Mouse (Mus musculus) C2C12 (cell line): ENCODE data around the gene B4galt3. TPM values are rescaled to one million over a fixed set of nuclear protein-coding genes. Genes with fewer than 3 reads are reported as not detected.
"Not testable (repeated sequence)": the region's sequence is repeated elsewhere in the genome, so short reads cannot be mapped to it uniquely, and the experiment has no call there.

ENCODE experiments used
- H3K27me3 ChIP-seq: one replicate; pipeline ENCODE4 v1.6.1; 2011; ENCODE audit not compliant: control insufficient read depth, insufficient read depth, insufficient read length
- H3K36me3 ChIP-seq: one replicate; pipeline ENCODE4 v1.6.1; 2011; ENCODE audit not compliant: control insufficient read depth, insufficient read depth
- H3K4me3 ChIP-seq: one replicate; pipeline ENCODE4 v1.5.1; 2011; ENCODE audit warnings: mild to moderate bottlenecking, control low read depth; ENCODE audit not compliant: poor library complexity, insufficient read depth, severe bottlenecking
- H3K79me2 ChIP-seq: one replicate; pipeline ENCODE4 v1.6.1; 2011; ENCODE audit not compliant: control insufficient read depth, insufficient read depth
- H3K79me3 ChIP-seq: one replicate; pipeline ENCODE4 v1.6.1; 2011; ENCODE audit warnings: low read depth, control low read depth
- H3ac ChIP-seq: one replicate; pipeline ENCODE3; 2011; ENCODE audit warnings: low read depth; ENCODE audit not compliant: control insufficient read depth, insufficient read length
- CEBPB ChIP-seq: IDR thresholded peaks from one replicate; pipeline ENCODE4 v1.6.1; 2011; ENCODE audit warnings: low read depth, mild to moderate bottlenecking, control low read depth, moderate library complexity
- CTCF ChIP-seq: IDR thresholded peaks from one replicate; pipeline ENCODE4 v1.5.1; 2011; ENCODE audit not compliant: control insufficient read depth, insufficient read depth, insufficient read length
- FOSL1 ChIP-seq: IDR thresholded peaks from one replicate; pipeline ENCODE4 v1.8.0; 2011; ENCODE audit warnings: mild to moderate bottlenecking, low read length; ENCODE audit not compliant: poor library complexity, insufficient read depth, severe bottlenecking
- MAX ChIP-seq: IDR thresholded peaks from one replicate; pipeline ENCODE4 v1.6.1; 2011; ENCODE audit warnings: mild to moderate bottlenecking, control low read depth
- MYOD1 ChIP-seq: IDR thresholded peaks from one replicate; pipeline ENCODE4 v1.6.1; 2011; ENCODE audit warnings: low read depth; ENCODE audit not compliant: control insufficient read depth, insufficient read length
- MYOG ChIP-seq: IDR thresholded peaks from one replicate; pipeline ENCODE4 v1.6.1; 2011; ENCODE audit not compliant: control insufficient read depth, insufficient read length; ENCODE audit errors: extremely low read depth
- USF1 ChIP-seq: IDR thresholded peaks from one replicate; pipeline ENCODE4 v1.6.1; 2011; ENCODE audit warnings: low read depth, mild to moderate bottlenecking, control low read depth, moderate library complexity
- polyA plus RNA-seq: library from polyadenylated mRNA; unstranded; fragments of >200 nt; fragmentation: generic; extraction: Trizol; gene quantifications from one replicate; pipeline ENCODE4 v1.2.1, GENCODE M21; 2012; ENCODE audit warnings: missing spikeins

B4galt3 gene
- polyA plus RNA-seq, 1 experiment, result 17.4 TPM

DNA sequence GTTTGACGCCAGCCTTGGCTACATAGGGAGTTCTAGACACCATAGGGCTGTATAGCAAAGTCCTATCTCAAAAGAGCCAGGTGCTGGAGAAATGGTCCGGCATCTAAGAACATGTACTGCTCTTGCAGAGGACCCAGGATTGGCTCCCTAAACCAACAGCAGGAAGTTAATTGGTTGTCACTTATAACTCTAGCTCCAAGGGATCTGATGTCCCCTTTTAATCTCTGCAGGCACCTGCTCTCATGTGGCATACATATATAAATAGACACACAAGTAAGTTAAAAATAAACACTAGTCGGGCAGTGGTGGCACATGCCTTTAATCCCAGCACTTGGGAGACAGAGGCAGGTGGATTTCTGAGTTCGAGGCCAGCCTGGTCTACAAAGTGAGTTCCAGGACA is 34.3 kb upstream of the B4galt3 start:
- H3K27me3 ChIP-seq, result no peaks in the 10 kb centered on the region
- H3K79me2 ChIP-seq, result no peaks in the 10 kb centered on the region
- H3K36me3 ChIP-seq, result peaks cover 49% of the 10 kb centered on the region
- no peaks in the 10 kb centered on the region for H3K79me3 ChIP-seq
- no peak overlapping the region for H3K4me3 ChIP-seq
- TF ChIP-seq CEBPB, result no peak
- TF ChIP-seq MAX, result no peak
- no peak overlapping the region for H3ac ChIP-seq

DNA sequence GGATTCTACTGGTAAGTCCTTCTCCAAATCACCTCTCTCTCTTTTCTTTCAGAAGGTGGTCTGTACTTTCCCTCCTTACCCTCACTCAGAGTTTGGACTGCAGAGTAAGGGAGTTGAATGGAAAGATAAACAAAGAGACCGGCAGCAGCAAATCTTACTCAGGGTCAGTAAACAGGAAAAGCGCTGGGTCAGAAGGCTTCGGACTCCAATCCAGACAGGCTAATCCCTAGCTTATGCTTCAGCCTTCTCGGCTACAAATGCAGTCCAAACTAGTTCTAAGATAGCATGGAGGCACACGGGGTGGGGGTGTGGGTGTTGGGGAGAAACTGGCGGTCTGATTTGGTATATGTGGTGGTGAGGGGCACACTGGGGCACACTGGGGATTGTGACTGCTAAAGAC is 32.7 kb upstream of the B4galt3 start:
- TF ChIP-seq FOSL1 (no peak), CEBPB (no peak), MAX (no peak), MYOG (no peak), MYOD1 (no peak), CTCF (no peak), USF1 (no peak)
- H3K36me3 ChIP-seq, result peaks cover 49% of the 10 kb centered on the region

GRCm38 (mm10) chr1:171238463-171238862 is 31.7 kb upstream of the B4galt3 start:
- Histone ChIP-seq H3K36me3 (peaks cover 53% of the 10 kb centered on the region), H3K27me3 (no peaks in the 10 kb centered on the region), H3K79me2 (peaks cover 6% of the 10 kb centered on the region), H3K79me3 (peaks cover under 1% of the 10 kb centered on the region), H3ac (no peak overlapping the region), H3K4me3 (no peak overlapping the region)
- peak; percentile 74 for TF ChIP-seq CTCF
- TF ChIP-seq MYOG, result no peak

More for the DNA sequence above, 32.7 kb upstream of the B4galt3 start:
- Histone ChIP-seq H3ac (no peak overlapping the region), H3K4me3 (no peak overlapping the region), H3K27me3 (no peaks in the 10 kb centered on the region), H3K79me2 (no peaks in the 10 kb centered on the region), H3K79me3 (no peaks in the 10 kb centered on the region)

- Histone ChIP-seq H3K36me3 (peaks cover 44% of the 10 kb centered on the region), H3K27me3 (no peaks in the 10 kb centered on the region), H3ac (no peak overlapping the region), H3K4me3 (no peak overlapping the region), H3K79me2 (peaks cover 18% of the 10 kb centered on the region), H3K79me3 (peaks cover 5% of the 10 kb centered on the region)
- TF ChIP-seq USF1 (no peak), CEBPB (no peak), CTCF (no peak), MAX (no peak), MYOD1 (no peak), FOSL1 (no peak)
Measured at GRCm38 (mm10) chr1:171239992-171240744, 30.0 kb upstream of the B4galt3 start.

- peaks cover 26% of the 10 kb centered on the region for H3K79me2 ChIP-seq
- H3K36me3 ChIP-seq, result peaks cover 37% of the 10 kb centered on the region
- no peaks in the 10 kb centered on the region for H3K27me3 ChIP-seq
- TF ChIP-seq CEBPB, result no peak
- TF ChIP-seq USF1, result no peak
- TF ChIP-seq FOSL1, result no peak
- H3K4me3 ChIP-seq, result no peak overlapping the region
- peaks cover 11% of the 10 kb centered on the region for H3K79me3 ChIP-seq
- H3ac ChIP-seq, result no peak overlapping the region
Measured at GRCm38 (mm10) chr1:171240911-171241310, 29.2 kb upstream of the B4galt3 start.

DNA sequence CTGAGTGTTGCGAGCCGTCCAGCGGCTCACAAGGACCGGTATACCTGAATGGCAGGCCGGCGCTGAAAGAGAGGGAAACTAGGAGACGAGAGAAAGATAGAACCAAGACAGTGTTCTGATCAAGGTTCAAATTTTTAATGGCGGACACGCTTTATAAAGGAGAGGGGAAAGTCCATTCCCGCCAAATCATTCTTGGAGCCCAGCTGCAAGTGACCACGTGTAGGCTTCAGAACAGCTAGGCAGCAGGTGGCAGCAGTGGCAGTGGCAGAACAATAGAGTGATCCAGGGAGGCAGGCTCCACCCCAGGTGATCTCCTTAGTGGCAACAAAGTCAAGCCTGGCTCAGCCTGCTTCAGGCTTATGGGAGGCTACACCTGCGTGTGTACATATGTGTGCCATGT is 28.2 kb upstream of the B4galt3 start:
- not testable (repeated sequence) for H3K27me3 ChIP-seq, H3ac ChIP-seq, H3K4me3 ChIP-seq
- H3K36me3 ChIP-seq, result peaks cover 29% of the 10 kb centered on the region
- H3K79me3 ChIP-seq, result peaks cover 19% of the 10 kb centered on the region
- H3K79me2 ChIP-seq, result peaks cover 35% of the 10 kb centered on the region

GRCm38 (mm10) chr1:171245353-171245752 is 24.8 kb upstream of the B4galt3 start:
- Histone ChIP-seq H3K4me3 (no peak overlapping the region), H3K79me3 (peaks cover 19% of the 10 kb centered on the region), H3K79me2 (peaks cover 35% of the 10 kb centered on the region), H3K27me3 (no peaks in the 10 kb centered on the region), H3ac (no peak overlapping the region), H3K36me3 (peaks cover 7% of the 10 kb centered on the region)
- no peak for TF ChIP-seq MAX
- TF ChIP-seq MYOD1, result no peak
- TF ChIP-seq USF1, result no peak
- no peak for TF ChIP-seq MYOG
- TF ChIP-seq CEBPB, result no peak
- TF ChIP-seq CTCF, result no peak
- no peak for TF ChIP-seq FOSL1
